Mouse (Mus musculus): ENCODE data around the gene Clic6. TPM values are rescaled to one million over a fixed set of nuclear protein-coding genes. Genes with fewer than 3 reads are reported as not detected.
A peak's percentile ranks its signal among the peaks of the same experiment; 100 is the strongest.

The Clic6 gene
- polyA plus RNA-seq, 1 experiment from 2014 or later = 1.5 TPM

- Histone ChIP-seq H3K4me2 (no peak overlapping the region), H3K27me3 (replicated peaks) (peaks cover 45% of the 10 kb centered on the region), H3K36me3 (no peaks in the 10 kb centered on the region), H3K4me1 (no peaks in the 10 kb centered on the region), H3K4me3 (no peak overlapping the region), H3K9ac (no peak overlapping the region), H3K9me3 (peaks cover 10% of the 10 kb centered on the region; the same call in 1 of the 2 replicates), H3K27ac (replicated peaks) (no peak overlapping the region)
- WGBS = 86% methylated on average over 10 of the region's 10 CpGs
- ATAC-seq (ENCODE audit: extremely low read depth, insufficient number of reproducible peaks, low FRiP score, low TSS enrichment) = no peak
Observed at GRCm38 (mm10) chr16:92525919-92526318, 40.4 kb downstream of the Clic6 start.

GRCm38 (mm10) chr16:92535258-92535657, 49.7 kb downstream of the Clic6 start:
- H3K27ac ChIP-seq (replicated peaks) = no peak overlapping the region
- no peaks in the 10 kb centered on the region for H3K27me3 ChIP-seq (replicated peaks)
- no peaks in the 10 kb centered on the region for H3K36me3 ChIP-seq
- H3K4me3 ChIP-seq = no peak overlapping the region
- H3K4me2 ChIP-seq = no peak overlapping the region
- peaks cover 6% of the 10 kb centered on the region; the same call in 1 of the 2 replicates for H3K9me3 ChIP-seq
- no peaks in the 10 kb centered on the region for H3K4me1 ChIP-seq
- WGBS = 58% methylated on average over 2 of the region's 2 CpGs
- ATAC-seq (ENCODE audit: extremely low read depth, insufficient number of reproducible peaks, low FRiP score, low TSS enrichment) = no peak
- no peak overlapping the region for H3K9ac ChIP-seq

- no peaks in the 10 kb centered on the region for H3K4me1 ChIP-seq
- no peak overlapping the region for H3K4me2 ChIP-seq
- WGBS = 70% methylated on average over 6 of the region's 6 CpGs
- no peak overlapping the region for H3K27ac ChIP-seq (replicated peaks)
- no peak overlapping the region for H3K9ac ChIP-seq
- H3K36me3 ChIP-seq = no peaks in the 10 kb centered on the region
- H3K27me3 ChIP-seq (replicated peaks) = peaks cover 4% of the 10 kb centered on the region; the same call in 1 of the 2 replicates
- H3K4me3 ChIP-seq = no peak overlapping the region
- H3K9me3 ChIP-seq = no peaks in the 10 kb centered on the region
- ATAC-seq (ENCODE audit: extremely low read depth, insufficient number of reproducible peaks, low FRiP score, low TSS enrichment) = no peak
Observed at GRCm38 (mm10) chr16:92538356-92538755, 52.8 kb downstream of the Clic6 start.

- Histone ChIP-seq H3K4me3 (no peak overlapping the region), H3K27ac (replicated peaks) (no peak overlapping the region), H3K36me3 (no peaks in the 10 kb centered on the region), H3K9ac (no peak overlapping the region), H3K4me2 (no peak overlapping the region), H3K4me1 (no peaks in the 10 kb centered on the region), H3K9me3 (no peaks in the 10 kb centered on the region), H3K27me3 (replicated peaks) (peaks cover 21% of the 10 kb centered on the region)
- WGBS = 36% methylated on average over 1 of the region's 1 CpGs
- no peak for ATAC-seq (ENCODE audit: extremely low read depth, insufficient number of reproducible peaks, low FRiP score, low TSS enrichment)
Observed at GRCm38 (mm10) chr16:92544264-92544663, 58.7 kb downstream of the Clic6 start.

- Histone ChIP-seq H3K27ac (replicated peaks) (no peak overlapping the region), H3K4me2 (no peak overlapping the region), H3K36me3 (no peaks in the 10 kb centered on the region), H3K4me1 (peaks cover 4% of the 10 kb centered on the region; the same call in 1 of the 2 replicates), H3K27me3 (replicated peaks) (peaks cover 18% of the 10 kb centered on the region), H3K9me3 (no peaks in the 10 kb centered on the region), H3K9ac (no peak overlapping the region), H3K4me3 (no peak overlapping the region)
- ATAC-seq (ENCODE audit: extremely low read depth, insufficient number of reproducible peaks, low FRiP score, low TSS enrichment) = no peak
- 84% methylated on average over 9 of the region's 9 CpGs for WGBS
Observed at GRCm38 (mm10) chr16:92548651-92549050, 63.1 kb downstream of the Clic6 start.

GRCm38 (mm10) chr16:92551266-92552105, 66.0 kb downstream of the Clic6 start:
- H3K27ac ChIP-seq (replicated peaks) = no peak overlapping the region
- H3K4me3 ChIP-seq = no peak overlapping the region
- ATAC-seq (ENCODE audit: extremely low read depth, insufficient number of reproducible peaks, low FRiP score, low TSS enrichment) = no peak
- H3K9me3 ChIP-seq = no peaks in the 10 kb centered on the region
- no peak overlapping the region for H3K9ac ChIP-seq
- no peak overlapping the region for H3K4me2 ChIP-seq
- H3K27me3 ChIP-seq (replicated peaks) = peaks cover 29% of the 10 kb centered on the region
- no peaks in the 10 kb centered on the region for H3K36me3 ChIP-seq
- WGBS = 70% methylated on average over 13 of the region's 13 CpGs
- H3K4me1 ChIP-seq = peaks cover 4% of the 10 kb centered on the region; the same call in 1 of the 2 replicates

- no peak overlapping the region for H3K4me3 ChIP-seq
- H3K9ac ChIP-seq = no peak overlapping the region
- peaks cover 4% of the 10 kb centered on the region; the same call in 1 of the 2 replicates for H3K4me1 ChIP-seq
- H3K36me3 ChIP-seq = no peaks in the 10 kb centered on the region
- no peak overlapping the region for H3K27ac ChIP-seq (replicated peaks)
- H3K27me3 ChIP-seq (replicated peaks) = peaks cover 28% of the 10 kb centered on the region
- ATAC-seq (ENCODE audit: extremely low read depth, insufficient number of reproducible peaks, low FRiP score, low TSS enrichment) = no peak
- H3K4me2 ChIP-seq = no peak overlapping the region
- no peaks in the 10 kb centered on the region for H3K9me3 ChIP-seq
- WGBS = 63% methylated on average over 9 of the region's 9 CpGs
Observed at GRCm38 (mm10) chr16:92552106-92552382, 66.5 kb downstream of the Clic6 start.

- H3K27me3 ChIP-seq (replicated peaks) = peaks cover 24% of the 10 kb centered on the region
- no peak overlapping the region for H3K4me3 ChIP-seq
- H3K36me3 ChIP-seq = no peaks in the 10 kb centered on the region
- H3K9me3 ChIP-seq = no peaks in the 10 kb centered on the region
- peaks cover 4% of the 10 kb centered on the region; the same call in 1 of the 2 replicates for H3K4me1 ChIP-seq
- no peak overlapping the region for H3K27ac ChIP-seq (replicated peaks)
- WGBS = 6% methylated on average over 11 of the region's 11 CpGs
- H3K4me2 ChIP-seq = 0 out of 2 replicates have a peak overlapping the region, but pooled peaks have one; percentile 5
- H3K9ac ChIP-seq = no peak overlapping the region
- ATAC-seq (ENCODE audit: extremely low read depth, insufficient number of reproducible peaks, low FRiP score, low TSS enrichment) = no peak
Observed at GRCm38 (mm10) chr16:92552858-92553257, 67.3 kb downstream of the Clic6 start.

GRCm38 (mm10) chr16:92555051-92555450, 69.5 kb downstream of the Clic6 start:
- H3K4me2 ChIP-seq = no peak overlapping the region
- peaks cover 32% of the 10 kb centered on the region for H3K27me3 ChIP-seq (replicated peaks)
- H3K36me3 ChIP-seq = no peaks in the 10 kb centered on the region
- no peak for ATAC-seq (ENCODE audit: extremely low read depth, insufficient number of reproducible peaks, low FRiP score, low TSS enrichment)
- no peak overlapping the region for H3K4me3 ChIP-seq
- H3K9ac ChIP-seq = no peak overlapping the region
- WGBS = 43% methylated on average over 1 of the region's 1 CpGs
- H3K4me1 ChIP-seq = peaks cover 4% of the 10 kb centered on the region; the same call in 1 of the 2 replicates
- no peaks in the 10 kb centered on the region for H3K9me3 ChIP-seq
- no peak overlapping the region for H3K27ac ChIP-seq (replicated peaks)

- H3K36me3 ChIP-seq = no peaks in the 10 kb centered on the region
- H3K4me2 ChIP-seq = peak overlapping the region; percentile 41
- ATAC-seq (ENCODE audit: extremely low read depth, insufficient number of reproducible peaks, low FRiP score, low TSS enrichment) = no peak
- peaks cover 5% of the 10 kb centered on the region; the same call in 1 of the 2 replicates for H3K4me1 ChIP-seq
- H3K4me3 ChIP-seq = no peak overlapping the region
- H3K27me3 ChIP-seq (replicated peaks) = peaks cover 63% of the 10 kb centered on the region
- no peak overlapping the region for H3K9ac ChIP-seq
- 63% methylated on average over 11 of the region's 11 CpGs for WGBS
- no peaks in the 10 kb centered on the region for H3K9me3 ChIP-seq
- no peak overlapping the region for H3K27ac ChIP-seq (replicated peaks)
Observed at GRCm38 (mm10) chr16:92565291-92565690, 79.8 kb downstream of the Clic6 start.

GRCm38 (mm10) chr16:92565708-92566107, 80.2 kb downstream of the Clic6 start:
- no peak overlapping the region for H3K27ac ChIP-seq (replicated peaks)
- ATAC-seq (ENCODE audit: extremely low read depth, insufficient number of reproducible peaks, low FRiP score, low TSS enrichment) = no peak
- no peak overlapping the region for H3K4me3 ChIP-seq
- H3K9me3 ChIP-seq = no peaks in the 10 kb centered on the region
- peaks cover 59% of the 10 kb centered on the region for H3K27me3 ChIP-seq (replicated peaks)
- H3K4me1 ChIP-seq = peaks cover 5% of the 10 kb centered on the region; the same call in 1 of the 2 replicates
- H3K9ac ChIP-seq = no peak overlapping the region
- peak overlapping the region; percentile 41 for H3K4me2 ChIP-seq
- no peaks in the 10 kb centered on the region for H3K36me3 ChIP-seq
- 4% methylated on average over 6 of the region's 6 CpGs for WGBS

GRCm38 (mm10) chr16:92566146-92566545, 80.6 kb downstream of the Clic6 start:
- Histone ChIP-seq H3K4me3 (no peak overlapping the region), H3K36me3 (no peaks in the 10 kb centered on the region), H3K4me2 (peak overlapping the region; percentile 41; the same call in 1 of the 2 replicates), H3K27ac (replicated peaks) (no peak overlapping the region), H3K9ac (no peak overlapping the region), H3K9me3 (no peaks in the 10 kb centered on the region), H3K27me3 (replicated peaks) (peaks cover 56% of the 10 kb centered on the region), H3K4me1 (peaks cover 5% of the 10 kb centered on the region; the same call in 1 of the 2 replicates)
- ATAC-seq (ENCODE audit: extremely low read depth, insufficient number of reproducible peaks, low FRiP score, low TSS enrichment) = no peak
- WGBS = 17% methylated on average over 5 of the region's 5 CpGs
